Mouse (Mus musculus): ENCODE data around the gene Ubtd2. TPM values are rescaled to one million over a fixed set of nuclear protein-coding genes. Genes with fewer than 3 reads are reported as not detected.

Gene Ubtd2
- total RNA-seq, 2 experiments from 2014 or later, result 30.2 to 34.5 TPM

GRCm38 (mm10) chr11:32545605-32546004 is 90.4 kb downstream of the Ubtd2 start:
- DNase-seq, result no peak

GRCm38 (mm10) chr11:32546483-32546882 is 91.3 kb downstream of the Ubtd2 start:
- DNase-seq, result peak; percentile 45

- DNase-seq, result no peak
These were observed 92.3 kb downstream of the Ubtd2 start for GRCm38 (mm10) chr11:32547391-32547947.

GRCm38 (mm10) chr11:32548240-32548639 is 93.1 kb downstream of the Ubtd2 start:
- DNase-seq, result no peak

GRCm38 (mm10) chr11:32549236-32549635 is 94.1 kb downstream of the Ubtd2 start:
- no peak for DNase-seq

- no peak for DNase-seq
These were observed 94.9 kb downstream of the Ubtd2 start for GRCm38 (mm10) chr11:32550102-32550501.

- DNase-seq, result no peak
These were observed 95.9 kb downstream of the Ubtd2 start for GRCm38 (mm10) chr11:32551056-32551455.

GRCm38 (mm10) chr11:32551579-32552297 is 96.6 kb downstream of the Ubtd2 start:
- no peak for DNase-seq

GRCm38 (mm10) chr11:32552401-32553090 is 97.4 kb downstream of the Ubtd2 start:
- DNase-seq, result no peak

- no peak for DNase-seq
These were observed 98.4 kb downstream of the Ubtd2 start for GRCm38 (mm10) chr11:32553311-32554140.

GRCm38 (mm10) chr11:32554141-32555091 is 99.2 kb downstream of the Ubtd2 start:
- no peak for DNase-seq

GRCm38 (mm10) chr11:32555103-32555689 is 100.0 kb downstream of the Ubtd2 start:
- DNase-seq, result no peak

GRCm38 (mm10) chr11:32556333-32556990 is 101.3 kb downstream of the Ubtd2 start:
- no peak for DNase-seq

GRCm38 (mm10) chr11:32558026-32558425 is 102.9 kb downstream of the Ubtd2 start:
- no peak for DNase-seq

GRCm38 (mm10) chr11:32558677-32559076 is 103.5 kb downstream of the Ubtd2 start:
- no peak for DNase-seq

- no peak for DNase-seq
These were observed 105.0 kb downstream of the Ubtd2 start for GRCm38 (mm10) chr11:32560015-32560770.

- DNase-seq, result no peak
These were observed 106.5 kb downstream of the Ubtd2 start for GRCm38 (mm10) chr11:32561465-32562355.

GRCm38 (mm10) chr11:32562706-32563105 is 107.5 kb downstream of the Ubtd2 start:
- DNase-seq, result no peak

GRCm38 (mm10) chr11:32563660-32564059 is 108.5 kb downstream of the Ubtd2 start:
- no peak for DNase-seq

All from gastrocnemius, postnatal 10 days (tissue).